Mouse (Mus musculus) heart, adult 8-10 months (tissue): Measurements from ENCODE around the gene Il10rb. TPM values are rescaled to one million over a fixed set of nuclear protein-coding genes. Genes with fewer than 3 reads are reported as not detected.

ENCODE experiments used
- DNase-seq: peaks from one replicate; pipeline ENCODE4 v3.0.0; 2022; ENCODE audit warnings: low spot score
- total RNA-seq, 4 experiments: library from RNA; stranded (reverse); gene quantifications; 2 replicates each; pipeline ENCODE4 v1.2.4; 2022

Gene Il10rb
- total RNA-seq, 4 experiments from 2014 or later: 116 to 131 (median 129) TPM

DNA sequence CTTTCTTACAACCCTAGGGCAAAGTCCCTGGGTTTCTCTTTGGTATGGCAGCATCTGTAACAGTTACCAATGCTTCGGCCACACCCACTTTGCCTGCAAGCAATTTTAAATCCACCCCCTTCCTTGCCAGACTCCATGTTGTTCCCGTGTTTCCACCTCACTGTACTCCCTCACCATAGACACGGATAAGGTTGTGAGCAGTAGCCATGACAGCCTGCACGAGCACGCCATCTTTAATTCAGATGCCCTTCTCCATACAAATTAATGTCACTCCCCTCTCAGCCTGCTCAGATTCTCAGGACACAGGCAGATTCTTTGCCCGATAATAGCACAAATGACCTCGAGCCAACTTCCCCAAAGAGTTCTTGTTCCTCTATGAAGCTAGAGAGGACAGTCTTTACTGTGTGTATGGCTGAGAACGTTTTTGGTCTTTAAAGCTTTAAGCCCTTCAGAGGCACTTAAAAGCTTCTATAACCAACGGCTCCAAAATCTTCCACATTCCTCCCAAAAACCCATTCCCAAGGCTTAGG lies 23.6 kb upstream of the Il10rb start:
- no peak for DNase-seq

DNA sequence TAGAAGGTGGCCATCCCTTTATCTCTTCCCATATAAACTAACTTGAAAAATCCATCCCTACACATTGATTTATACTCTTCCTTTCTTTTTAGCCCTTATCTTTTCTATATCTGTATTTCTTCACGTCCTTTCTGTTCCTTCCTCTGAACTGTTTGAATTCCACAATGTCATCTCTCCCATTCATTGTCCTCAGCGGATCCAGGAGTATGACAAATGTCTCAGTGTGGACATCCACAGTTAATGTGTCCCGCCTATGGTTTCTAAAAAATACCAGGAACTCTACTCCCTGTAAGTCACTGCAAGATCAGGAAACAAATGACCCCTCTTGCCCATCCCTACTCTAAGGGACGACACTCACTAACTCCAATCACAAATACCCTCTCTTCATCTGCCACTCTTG lies 21.7 kb upstream of the Il10rb start:
- no peak for DNase-seq

DNA sequence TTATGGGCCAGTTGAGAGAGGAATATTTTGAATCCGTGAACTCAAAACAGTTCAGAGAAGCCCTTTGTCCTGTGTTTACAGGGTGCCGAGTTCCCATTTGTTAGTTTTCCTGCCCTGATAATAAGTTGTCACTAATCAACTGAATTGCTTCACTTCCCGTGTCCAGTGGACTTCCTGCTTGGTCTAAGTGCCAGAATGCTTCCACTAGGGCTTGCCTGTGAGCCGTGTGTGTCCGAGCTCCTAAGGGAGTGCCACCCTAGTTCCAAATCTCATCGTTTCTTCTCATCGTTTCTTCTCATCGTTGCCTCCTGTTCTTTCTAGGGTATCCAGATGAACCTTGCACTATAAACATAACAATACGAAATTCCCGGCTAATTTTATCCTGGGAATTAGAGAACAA lies 20.3 kb upstream of the Il10rb start:
- DNase-seq: peak; percentile 83

DNA sequence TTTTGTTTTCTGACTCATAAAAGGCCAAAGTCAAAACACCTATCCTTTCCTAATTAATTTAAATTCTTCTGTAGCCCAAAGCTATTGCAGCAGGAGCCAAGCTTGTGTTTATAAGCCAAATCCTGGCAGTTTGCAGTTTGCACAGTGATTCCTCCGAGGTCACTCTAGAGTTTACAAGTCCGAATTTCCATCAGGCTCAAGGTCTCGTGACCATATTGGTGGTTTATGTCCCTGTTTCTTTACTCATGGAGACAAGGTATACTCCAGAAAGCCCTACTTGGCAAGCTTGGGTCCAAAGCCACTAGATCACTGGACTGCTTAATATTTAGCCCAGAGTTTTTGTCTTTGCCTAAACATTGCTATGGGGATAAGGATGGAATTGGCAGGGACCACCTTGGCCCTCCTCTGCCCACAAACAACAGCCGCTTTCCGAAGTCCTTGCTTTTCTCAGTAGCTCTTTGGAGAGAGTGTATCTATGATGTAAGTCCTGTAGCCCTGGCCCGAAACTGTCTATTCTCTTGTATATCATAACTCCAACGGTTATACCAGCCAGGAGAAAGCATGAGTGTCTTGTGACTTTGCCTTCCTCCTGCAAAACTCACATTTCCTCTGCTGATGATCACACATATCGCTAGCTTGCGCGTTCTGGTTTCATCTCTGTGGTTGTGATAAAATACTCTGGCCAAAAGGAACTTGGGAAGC lies 19.4 kb upstream of the Il10rb start:
- no peak for DNase-seq

DNA sequence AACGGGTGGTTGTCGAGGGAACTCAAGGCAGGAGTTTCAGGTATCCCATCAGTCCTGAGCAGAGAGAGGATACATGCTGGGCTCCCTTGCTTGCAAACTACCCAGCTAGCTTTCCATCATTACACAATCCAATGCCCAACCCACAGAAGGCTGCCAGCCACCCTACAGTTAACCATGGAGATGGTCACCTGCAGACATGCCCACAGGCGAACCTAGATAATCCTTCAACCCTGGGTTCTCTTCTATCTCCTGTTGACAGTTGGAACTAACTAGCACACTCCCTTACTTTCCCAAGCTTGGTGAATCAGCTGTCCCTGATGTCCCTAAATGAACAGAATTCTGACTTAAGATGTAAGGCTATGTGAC lies 18.9 kb upstream of the Il10rb start:
- no peak for DNase-seq

DNA sequence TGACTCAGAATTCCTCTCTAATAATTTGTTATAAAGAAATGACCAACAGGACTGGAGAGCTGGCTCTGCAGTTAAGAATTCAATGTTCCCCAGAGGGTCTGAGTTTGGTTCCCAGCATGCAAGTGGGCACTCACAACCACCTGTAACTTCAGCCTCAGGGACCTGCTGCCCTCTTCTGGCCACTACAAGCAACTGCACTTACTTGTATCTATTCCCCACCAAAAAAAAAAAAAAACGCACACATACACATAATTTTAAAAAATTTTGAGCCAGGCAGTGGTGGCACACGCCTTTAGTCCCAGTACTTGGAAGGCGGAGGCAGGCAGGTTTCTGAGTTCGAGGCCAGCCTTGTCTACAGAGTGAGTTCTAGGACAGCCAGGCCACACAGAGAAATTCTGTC lies 15.9 kb upstream of the Il10rb start:
- DNase-seq: no peak

DNA sequence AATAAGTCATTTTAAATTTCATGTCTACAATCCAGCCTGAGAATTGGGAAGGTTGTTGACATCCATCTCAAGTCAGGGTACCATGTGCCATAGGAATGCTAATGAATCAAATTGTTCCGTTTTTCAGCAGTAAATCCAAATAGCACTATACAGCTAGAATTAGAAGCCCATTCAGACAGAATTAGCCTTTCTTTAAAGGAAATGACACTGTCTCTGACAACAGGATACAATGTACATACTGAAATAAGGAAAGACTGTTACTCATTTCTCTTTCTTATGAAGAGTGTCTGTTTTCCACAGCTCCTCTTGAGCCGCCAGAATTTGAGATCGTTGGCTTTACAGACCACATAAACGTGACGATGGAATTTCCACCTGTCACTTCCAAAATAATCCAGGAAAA lies 14.5 kb upstream of the Il10rb start, which contains the start of gene Gm21970:
Gene Gm21970, plus strand, starts transcription at position 301 of the 400 bp plus-strand sequence.
- DNase-seq: no peak

DNA sequence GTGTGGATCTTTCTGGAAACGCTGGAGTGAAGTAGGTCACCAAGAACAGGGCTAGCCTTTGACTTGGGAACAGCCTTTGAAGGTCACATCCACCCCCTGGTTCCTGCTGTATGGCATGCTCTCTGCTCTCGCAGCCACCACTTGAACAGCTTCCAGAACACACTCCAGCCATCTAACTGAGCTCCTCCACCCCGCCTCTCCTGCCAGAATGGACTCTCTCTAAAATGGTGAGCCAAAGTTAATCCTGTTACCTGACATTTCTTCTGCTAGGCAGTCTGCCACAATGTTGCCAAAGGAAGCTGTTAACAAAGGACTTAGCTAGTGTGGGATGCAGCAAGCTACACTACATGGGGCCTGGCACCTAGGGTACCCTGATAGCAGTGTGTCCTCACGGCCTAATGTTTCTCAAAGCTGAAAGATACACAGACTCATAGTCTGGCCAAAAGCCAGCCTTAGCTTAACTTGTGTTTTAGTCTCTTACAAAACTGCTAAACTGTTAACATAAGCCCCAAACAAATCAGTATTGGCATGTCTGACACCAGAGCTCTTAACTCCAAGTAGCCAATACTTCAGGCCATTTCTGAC lies 11.0 kb upstream of the Il10rb start:
- no peak for DNase-seq

DNA sequence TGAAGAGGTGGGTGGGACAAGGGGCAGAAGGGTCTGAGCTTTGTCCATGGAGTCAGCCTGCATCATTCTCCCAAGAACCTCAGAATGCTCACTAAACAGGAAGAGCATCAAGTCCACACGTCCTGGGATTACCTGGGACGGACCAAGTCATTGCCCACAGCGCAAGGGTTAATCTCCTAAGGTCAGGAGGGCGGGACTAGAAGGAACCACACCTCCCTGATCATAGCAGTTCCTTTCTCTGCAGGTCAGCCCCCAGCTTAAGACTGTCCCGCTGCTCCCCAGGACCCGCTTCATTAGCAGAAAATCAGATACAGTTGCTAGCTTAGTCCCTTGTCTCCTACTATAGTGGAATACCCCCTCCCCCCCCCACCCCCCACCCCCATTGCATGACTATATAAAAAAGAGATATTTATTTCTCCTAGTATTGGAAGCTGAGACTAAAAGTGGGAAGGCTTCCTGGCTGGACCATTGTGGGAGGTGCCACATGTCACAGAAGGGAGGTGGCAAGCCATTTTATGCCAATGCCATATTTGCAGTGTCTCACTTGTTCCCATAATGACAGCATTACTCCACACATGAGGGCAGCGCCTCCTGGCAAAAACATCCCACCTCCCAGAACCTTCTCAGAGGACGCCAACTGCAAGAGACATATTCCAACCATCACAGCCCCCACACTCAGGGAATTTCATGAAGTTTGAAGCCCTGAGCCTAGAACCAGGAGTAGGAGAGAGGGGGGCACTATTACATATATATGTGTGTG lies 10.2 kb upstream of the Il10rb start:
- DNase-seq: no peak

DNA sequence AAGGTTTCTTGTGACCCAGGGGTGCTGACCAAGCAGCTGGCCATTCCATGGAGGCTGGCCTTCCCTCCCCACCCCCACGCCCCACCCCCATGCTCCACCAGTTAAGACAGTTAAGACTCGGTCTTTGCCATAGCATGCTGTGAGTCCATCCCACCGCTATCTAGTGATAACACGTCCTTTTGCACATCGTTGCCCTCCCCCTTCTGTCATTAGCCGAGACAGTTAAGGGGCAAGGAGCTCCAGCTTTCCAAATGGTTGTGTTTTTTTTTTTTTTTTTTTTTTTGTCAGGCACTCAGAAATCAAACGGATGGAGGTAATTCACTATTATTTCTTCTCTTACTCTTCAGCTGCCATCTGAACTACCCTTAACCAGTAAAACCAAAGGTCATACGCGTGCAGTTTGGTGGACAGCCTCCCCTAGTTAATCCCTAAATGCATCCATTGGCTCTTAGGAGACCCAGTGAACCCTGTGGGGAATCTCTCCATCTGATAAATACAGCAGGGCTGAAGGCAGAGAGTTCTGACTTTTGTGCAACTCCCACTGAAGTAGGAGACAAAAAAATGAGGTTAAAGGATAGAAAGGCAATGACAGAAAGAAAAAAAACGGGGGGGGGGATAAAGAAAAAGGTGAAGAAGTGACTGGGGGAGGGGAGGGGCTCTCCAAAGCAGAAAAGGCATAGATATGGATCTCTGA lies 9.0 kb upstream of the Il10rb start:
- no peak for DNase-seq

DNA sequence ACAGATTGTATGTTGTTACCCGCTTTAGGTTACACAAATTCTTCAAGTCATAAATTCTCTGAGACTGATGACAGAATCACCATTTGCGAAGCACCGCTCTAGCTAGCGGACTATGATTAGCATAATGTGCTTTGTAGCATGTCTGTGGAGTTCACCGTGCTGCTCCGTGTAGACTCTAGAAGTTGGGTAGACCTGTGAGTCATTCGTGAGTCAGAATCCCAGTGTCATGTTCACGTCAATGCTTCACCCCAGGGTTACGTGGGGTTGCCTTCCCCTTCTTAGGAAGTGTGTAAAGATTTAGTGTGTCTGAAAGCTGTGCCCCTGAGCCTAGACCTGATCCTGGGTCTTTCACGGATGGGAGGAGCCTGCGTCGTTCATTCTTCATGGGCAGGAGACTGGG lies 7.9 kb upstream of the Il10rb start:
- DNase-seq: no peak

DNA sequence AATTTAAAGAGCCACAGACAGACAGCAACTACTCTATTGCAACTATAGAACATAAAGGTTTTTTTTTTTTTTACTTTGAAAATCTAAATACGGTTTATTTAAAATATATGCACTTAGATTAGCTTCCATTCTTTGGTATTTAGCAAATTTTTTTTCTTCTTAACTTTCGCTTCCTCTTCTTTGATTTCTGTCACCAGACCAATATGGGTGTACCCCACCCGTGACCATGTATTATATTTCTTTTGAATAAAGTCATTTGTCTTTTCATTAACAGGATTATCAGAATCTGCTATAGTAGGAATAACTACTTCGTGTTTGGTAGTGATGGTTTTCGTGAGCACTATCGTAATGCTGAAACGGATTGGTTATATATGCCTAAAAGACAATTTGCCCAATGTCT lies 7.0 kb upstream of the Il10rb start:
- DNase-seq: no peak

DNA sequence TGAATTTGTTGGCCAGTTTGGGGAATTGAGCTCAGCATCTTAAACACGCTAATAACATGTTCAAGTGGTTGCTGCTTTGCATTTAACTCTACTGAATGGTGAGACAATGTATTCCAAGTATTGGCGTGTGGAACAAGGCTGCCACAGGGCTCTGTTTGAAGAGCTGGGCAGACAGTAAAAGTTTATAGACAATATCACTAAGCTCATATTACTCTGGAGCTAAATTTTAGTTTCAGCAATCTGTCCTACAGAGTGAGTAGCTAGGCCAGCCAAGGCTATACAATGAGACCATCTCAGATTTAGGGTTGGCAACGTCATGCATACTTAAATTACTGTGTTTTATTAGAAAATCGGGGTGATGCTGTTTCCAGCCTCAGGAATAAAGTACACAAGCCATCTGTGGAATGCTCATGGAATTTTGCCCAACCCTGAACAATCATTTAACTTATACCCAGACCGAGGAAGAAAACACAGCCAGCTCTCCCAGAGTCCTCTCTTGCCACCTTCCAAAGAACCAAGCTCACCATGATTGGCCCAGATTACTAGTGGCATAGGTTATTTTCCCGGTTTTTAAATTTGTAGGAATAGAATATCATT lies 4.3 kb upstream of the Il10rb start:
- DNase-seq: no peak

DNA sequence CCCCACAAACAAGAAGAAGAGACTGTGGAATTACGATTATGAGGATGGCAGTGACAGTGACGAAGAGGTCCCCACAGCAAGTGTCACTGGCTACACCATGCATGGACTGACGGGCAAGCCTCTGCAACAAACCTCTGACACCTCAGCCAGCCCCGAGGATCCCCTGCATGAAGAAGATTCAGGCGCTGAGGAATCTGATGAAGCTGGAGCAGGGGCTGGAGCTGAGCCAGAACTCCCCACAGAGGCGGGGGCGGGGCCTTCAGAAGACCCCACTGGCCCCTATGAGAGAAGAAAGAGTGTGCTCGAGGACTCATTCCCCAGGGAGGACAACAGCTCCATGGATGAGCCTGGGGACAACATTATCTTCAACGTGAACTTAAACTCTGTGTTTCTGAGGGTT lies 2.2 kb upstream of the Il10rb start:
- DNase-seq: no peak

DNA sequence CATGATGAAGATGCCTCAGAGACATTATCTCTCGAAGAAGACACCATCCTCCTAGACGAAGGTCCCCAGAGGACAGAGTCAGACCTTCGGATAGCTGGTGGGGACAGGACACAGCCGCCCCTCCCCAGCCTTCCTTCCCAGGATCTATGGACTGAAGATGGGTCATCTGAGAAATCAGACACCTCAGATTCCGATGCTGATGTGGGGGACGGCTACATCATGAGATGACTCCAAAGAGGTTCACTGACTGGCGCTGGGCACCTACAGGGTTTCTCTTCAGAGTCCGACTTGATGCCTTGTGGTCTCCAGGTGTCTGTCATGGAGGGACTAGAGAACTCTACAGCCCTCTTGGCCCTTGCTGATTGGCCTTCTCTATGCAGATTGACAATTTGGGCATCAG lies 1.8 kb upstream of the Il10rb start:
- DNase-seq: no peak

DNA sequence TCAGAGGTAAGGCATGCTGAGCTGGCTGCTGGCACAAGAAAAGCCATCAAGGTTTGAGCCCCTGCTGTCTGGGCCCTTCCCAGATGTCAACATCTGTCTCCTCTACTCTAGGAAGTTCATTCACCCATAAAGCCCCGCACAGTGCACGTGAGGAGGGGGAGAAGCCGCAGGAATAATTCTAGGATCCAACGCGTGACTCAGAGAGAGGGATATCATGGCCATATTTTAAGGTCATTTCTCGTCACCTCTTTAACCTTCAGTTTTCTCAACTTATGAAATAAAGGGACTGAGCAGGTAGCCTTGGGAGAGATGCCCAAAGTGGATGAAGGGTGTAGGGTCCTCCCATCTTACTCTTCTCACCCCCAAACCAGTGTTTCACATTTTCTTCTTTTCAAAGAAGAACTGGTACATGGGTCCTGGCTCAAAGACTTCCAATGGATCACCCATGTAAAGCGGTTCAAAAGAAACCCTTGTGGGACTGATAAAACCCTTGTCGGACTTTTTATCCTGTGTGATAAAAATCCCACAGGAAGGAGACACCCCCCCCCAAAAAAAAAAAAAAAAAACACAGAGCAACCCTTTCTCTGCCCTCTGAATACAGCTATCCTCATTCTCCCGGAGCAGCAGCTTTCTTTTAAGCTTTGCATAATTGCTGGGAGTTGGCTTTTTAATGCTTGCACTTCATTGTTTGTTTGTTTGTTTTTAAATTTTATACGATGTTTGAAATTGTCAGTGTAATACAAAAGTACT lies 961 bp upstream of the Il10rb start:
- DNase-seq: no peak

DNA sequence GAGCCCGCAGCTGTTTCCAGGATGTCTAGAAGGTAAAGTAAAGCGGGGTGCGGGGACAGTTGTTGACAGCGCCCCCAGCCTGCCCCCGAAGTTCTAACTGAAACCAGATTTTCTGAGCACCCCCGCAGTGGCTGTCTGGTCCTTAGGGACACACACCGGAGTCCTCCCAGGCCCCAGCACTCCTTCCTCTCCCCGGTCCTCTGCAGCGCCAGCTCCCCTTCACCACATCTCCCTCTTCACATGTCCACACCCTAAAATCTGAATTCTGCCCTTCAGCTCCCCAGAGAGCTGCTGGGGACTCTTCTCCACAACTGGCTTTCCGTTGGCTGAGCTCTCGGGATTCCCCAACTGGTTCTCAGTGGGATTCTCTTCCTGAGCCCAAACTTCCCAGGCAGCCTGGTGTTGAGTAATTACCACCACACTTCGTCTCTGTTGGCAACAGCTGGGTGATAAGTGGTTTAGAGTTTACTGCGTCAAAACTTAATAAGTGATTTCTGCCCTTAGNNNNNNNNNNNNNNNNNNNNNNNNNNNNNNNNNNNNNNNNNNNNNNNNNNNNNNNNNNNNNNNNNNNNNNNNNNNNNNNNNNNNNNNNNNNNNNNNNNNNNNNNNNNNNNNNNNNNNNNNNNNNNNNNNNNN lies 739 bp downstream of the Il10rb start:
- peak; percentile 63 for DNase-seq

DNA sequence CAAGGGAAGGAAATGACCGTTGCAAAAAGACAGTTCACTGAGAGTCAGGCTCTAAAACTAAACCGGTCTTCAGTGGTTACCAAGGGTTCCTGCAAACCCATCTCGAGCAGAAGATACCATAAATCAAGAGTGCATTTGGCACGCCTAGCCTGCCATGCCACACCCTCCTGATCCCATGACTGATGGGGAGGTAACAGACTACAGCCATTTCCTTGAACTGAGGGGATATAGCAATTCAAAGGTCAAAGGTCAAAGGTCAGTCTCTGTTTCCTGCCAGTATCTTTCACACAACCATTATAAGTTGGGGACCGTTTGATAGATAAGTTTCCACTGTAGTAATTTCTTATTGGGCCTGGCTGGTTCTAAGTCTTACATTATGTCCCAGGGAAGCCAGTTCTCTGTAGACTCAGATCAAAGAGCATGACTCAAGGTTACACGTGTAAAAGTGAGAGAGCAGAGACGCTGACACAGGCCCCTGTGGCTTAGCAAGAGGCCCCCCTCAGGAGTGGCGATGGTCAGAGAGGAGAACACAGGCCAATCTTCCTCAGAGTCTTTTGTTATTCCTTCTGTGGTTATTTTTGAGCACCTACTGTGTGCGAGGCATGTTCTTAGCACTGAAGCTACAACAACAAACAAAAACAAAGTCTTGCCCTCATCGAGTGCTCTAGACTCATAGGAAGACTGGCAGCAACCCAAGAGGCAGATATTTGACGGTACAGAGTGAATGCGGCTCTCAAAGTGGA lies 7.3 kb downstream of the Il10rb start:
- no peak for DNase-seq

DNA sequence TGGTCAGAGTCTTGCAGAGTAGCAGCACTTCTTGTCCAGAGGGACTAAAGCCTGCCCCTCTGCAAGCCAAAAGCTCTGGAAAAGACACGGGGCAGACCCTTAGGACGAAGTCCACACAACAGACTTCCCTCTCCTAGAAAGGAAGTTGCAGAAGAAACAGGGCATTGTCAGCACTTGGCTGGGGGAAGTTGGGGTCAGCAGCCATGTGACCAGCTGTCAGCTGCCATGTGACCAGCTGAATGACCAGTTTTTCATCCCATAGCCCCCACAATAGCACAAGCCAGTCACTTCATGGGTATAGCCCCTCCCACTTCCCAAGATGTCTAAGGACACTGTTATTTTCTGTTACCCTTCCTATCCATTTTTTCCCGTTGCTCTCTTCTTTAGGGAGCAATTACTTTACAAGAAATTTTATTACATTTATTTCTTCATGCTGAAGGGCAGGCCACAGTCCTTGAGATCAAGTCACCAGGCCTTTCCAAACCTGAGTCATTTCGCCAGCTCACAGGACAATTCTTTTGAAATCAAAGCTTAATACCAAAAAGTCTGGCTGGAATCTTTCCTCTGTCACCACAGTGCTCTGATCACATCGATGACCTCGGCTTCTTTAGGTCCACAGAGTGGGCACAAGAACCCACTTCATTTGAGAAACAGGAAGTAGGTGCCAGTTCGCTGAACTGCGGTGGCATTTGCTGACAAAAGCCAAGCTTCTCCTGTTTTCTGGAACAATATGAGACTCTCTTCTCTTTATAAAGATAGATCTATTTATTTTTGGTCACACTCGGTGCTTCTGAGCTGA lies 9.6 kb downstream of the Il10rb start:
- DNase-seq: no peak
